Mouse (Mus musculus): ENCODE data around the gene C9orf72. TPM values are rescaled to one million over a fixed set of nuclear protein-coding genes. Genes with fewer than 3 reads are reported as not detected.

Gene C9orf72
- polyA plus RNA-seq, 1 experiment from 2014 or later, result 14.3 TPM

GRCm38 (mm10) chr4:35146597-35146996 lies 79.4 kb downstream of the C9orf72 start:
- no peaks in the 10 kb centered on the region for H3K4me1 ChIP-seq
- 95% methylated on average over 5 of the region's 5 CpGs for WGBS
- H3K4me3 ChIP-seq, result no peak overlapping the region
- no peaks in the 10 kb centered on the region for H3K36me3 ChIP-seq (replicated peaks)
- no peak for DNase-seq (ENCODE audit: extremely low spot score, low spot score)
- no peaks in the 10 kb centered on the region for H3K27me3 ChIP-seq (ENCODE audit: poor library complexity, severe bottlenecking)
- H3K27ac ChIP-seq, result no peak overlapping the region
- H3K9me3 ChIP-seq, result no peaks in the 10 kb centered on the region

DNA sequence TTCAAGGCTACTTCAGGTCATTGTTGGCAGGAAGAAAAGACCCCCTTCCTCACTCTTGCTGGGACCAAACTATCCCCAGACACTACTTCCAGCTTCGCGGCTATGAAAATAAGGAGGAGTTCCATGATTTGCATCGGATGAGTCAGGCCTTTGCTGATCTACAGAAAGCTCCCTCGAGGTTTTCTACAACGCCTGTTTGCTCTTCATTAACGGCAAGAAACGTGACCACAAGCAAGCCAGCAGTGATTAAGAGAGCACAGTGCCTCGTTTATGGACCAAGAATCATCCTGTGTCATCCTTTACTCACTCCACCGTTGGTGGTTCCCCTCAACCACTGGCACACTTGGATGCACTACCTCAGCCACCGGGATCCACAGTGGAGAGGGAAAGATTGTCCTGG lies 80.2 kb downstream of the C9orf72 start:
- WGBS, result 92% methylated on average over 10 of the region's 10 CpGs

DNA sequence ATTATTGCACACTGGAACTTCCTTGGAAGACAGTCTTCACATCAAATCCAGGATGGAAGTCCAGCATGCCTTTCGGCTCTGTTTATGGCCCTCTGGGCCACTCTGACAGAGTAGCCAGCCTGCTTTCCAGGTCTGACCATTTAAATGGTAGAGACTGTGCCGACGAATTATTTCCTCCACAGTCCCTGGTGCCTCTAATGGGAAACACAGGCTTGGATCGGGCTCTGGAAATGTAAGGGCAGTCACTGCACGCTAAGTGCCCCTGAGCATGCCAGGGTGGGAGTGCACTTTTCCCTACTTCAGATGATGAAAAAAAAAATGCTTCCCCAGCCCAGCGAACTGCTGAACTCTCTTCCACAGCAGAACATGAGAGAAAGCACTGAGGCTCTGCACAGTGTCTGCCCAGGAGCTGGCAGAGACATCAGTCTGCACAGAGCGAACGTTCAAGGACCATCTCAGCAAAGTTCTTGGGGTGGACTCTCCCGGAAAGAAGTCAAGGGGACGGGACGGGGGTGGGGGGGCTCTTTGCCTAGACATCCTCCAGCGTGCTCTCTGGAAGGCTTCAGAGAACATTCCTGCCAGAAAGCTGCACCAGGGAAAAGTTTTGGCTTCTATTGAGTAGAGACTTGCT lies 82.4 kb downstream of the C9orf72 start:
- 85% methylated on average over 12 of the region's 12 CpGs for WGBS
- Histone ChIP-seq H3K36me3 (replicated peaks) (no peaks in the 10 kb centered on the region), H3K4me1 (no peaks in the 10 kb centered on the region), H3K27me3 (ENCODE audit: poor library complexity, severe bottlenecking) (no peaks in the 10 kb centered on the region), H3K27ac (0 out of 2 replicates have a peak overlapping the region, but pooled peaks have one; percentile 20), H3K9me3 (no peaks in the 10 kb centered on the region), H3K4me3 (no peak overlapping the region)
- DNase-seq (ENCODE audit: extremely low spot score, low spot score), result no peak

More for the DNA sequence above, 80.2 kb downstream of the C9orf72 start:
- Histone ChIP-seq H3K4me1 (no peaks in the 10 kb centered on the region), H3K27ac (no peak overlapping the region), H3K36me3 (replicated peaks) (no peaks in the 10 kb centered on the region), H3K4me3 (no peak overlapping the region), H3K9me3 (no peaks in the 10 kb centered on the region), H3K27me3 (ENCODE audit: poor library complexity, severe bottlenecking) (no peaks in the 10 kb centered on the region)
- no peak for DNase-seq (ENCODE audit: extremely low spot score, low spot score)

Other genes with a start within 250 kb of the C9orf72 start
- gene Ifnk, start 74.1 kb downstream of the C9orf72 start, polyA plus RNA-seq (2016; fragmentation: Nextera tagmentation; extraction: Ambion mirVana), result 0.39 and 0.67 TPM in 2 replicates
- gene Mob3b, start 68.7 kb downstream of the C9orf72 start, polyA plus RNA-seq (2016; fragmentation: Nextera tagmentation; extraction: Ambion mirVana), result 20.3 and 24.1 TPM in 2 replicates